Mouse (Mus musculus) myocyte (in vitro differentiated cells): ENCODE measurements at regions not wholly inside any gene's neighbourhood (a gene's known extent, or its start where the extent isn't known, plus 50 kb on each side); places are given as distances from the start of the nearest gene placed in this dataset.

Experiments used
- CEBPB ChIP-seq: IDR thresholded peaks from 2 replicates; pipeline ENCODE4 v1.6.1; 2011; ENCODE audit warnings: mild to moderate bottlenecking, moderate library complexity; ENCODE audit not compliant: poor library complexity, insufficient read depth, severe bottlenecking
- MAX ChIP-seq: IDR thresholded peaks from one replicate; pipeline ENCODE4 v1.6.1; 2011; ENCODE audit warnings: low read depth, mild to moderate bottlenecking, control low read depth
- MYOG ChIP-seq, 3 experiments: IDR thresholded peaks; one replicate each; pipeline ENCODE4 v1.6.1; 2011; ENCODE audit warnings: control low read depth in 2 of 3, low read depth in 2 of 3, mild to moderate bottlenecking in 2 of 3; ENCODE audit not compliant: insufficient read length in 2 of 3, control insufficient read depth in 1 of 3, insufficient read depth in 1 of 3
- POLR2A ChIP-seq: IDR thresholded peaks from one replicate; pipeline ENCODE4 v1.6.1; 2011; ENCODE audit warnings: low read depth, mild to moderate bottlenecking, control low read depth, moderate library complexity; ENCODE audit not compliant: insufficient read length
- SRF ChIP-seq: IDR thresholded peaks from one replicate; pipeline ENCODE4 v1.6.1; 2011; ENCODE audit warnings: low read depth; ENCODE audit not compliant: control insufficient read depth, insufficient read length

- TF ChIP-seq POLR2A (no peak), MAX (no peak), CEBPB (no peak), SRF (no peak), MYOG (IDR thresholded peaks at IDR 0.05; ENCODE audit: control insufficient read depth in 1 of 3, insufficient read depth in 1 of 3, insufficient read length in 2 of 3, low read depth in 2 of 3) (no peak)
Measured at GRCm38 (mm10) chr7:40257733-40258376, 640.3 kb upstream of the Vstm2b start.
